Mouse (Mus musculus) ovary, adult 10 weeks (tissue): ENCODE data around the gene Cpz. TPM values are rescaled to one million over a fixed set of nuclear protein-coding genes. Genes with fewer than 3 reads are reported as not detected.

Experiments
- polyA plus RNA-seq: library from polyadenylated mRNA; stranded (reverse); fragments of 350-450 nt; fragmentation: Illumina TruSeq; extraction: RNeasy Lipid Tissue Mini Kit (QIAGEN cat#74804); gene quantifications from one replicate; pipeline ENCODE4 v1.2.3, GENCODE M21; 2014

Cpz gene
- polyA plus RNA-seq, result not detected

DNA sequence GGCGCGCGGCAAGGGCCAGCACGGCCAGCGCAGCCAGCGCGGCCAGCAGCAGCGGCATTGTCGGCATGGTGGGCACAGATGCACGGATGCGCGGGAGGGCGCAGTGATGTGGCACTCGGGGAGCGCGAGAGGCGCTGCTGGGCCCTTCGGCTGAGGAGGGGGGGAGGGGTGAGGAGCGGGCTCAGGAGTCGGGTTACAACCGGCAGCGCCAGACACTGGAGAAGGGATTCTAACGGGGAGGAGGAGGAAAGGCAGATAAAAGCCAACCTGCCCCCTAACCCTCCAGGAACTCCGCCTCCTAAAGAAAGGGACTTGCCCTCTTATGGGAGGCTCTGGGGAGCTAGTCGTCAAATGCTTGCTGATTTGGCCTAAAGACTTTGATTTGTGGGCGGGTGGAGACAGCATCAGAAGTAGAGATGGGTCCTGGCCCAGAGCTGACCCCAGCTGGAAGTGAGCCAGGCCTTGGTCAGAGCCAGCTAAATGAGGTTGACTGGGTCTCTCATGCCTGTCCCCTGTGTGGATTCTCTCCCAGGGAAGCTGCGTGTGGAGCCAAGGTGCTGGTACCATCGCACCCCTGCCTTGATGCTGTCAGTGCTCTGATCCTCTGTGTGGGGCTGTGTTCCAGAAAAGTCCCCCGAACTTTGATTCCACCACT lies at the start of gene Cpz:
TSS of gene Cpz (minus strand) at position 230 of the 655 bp plus-strand sequence.

DNA sequence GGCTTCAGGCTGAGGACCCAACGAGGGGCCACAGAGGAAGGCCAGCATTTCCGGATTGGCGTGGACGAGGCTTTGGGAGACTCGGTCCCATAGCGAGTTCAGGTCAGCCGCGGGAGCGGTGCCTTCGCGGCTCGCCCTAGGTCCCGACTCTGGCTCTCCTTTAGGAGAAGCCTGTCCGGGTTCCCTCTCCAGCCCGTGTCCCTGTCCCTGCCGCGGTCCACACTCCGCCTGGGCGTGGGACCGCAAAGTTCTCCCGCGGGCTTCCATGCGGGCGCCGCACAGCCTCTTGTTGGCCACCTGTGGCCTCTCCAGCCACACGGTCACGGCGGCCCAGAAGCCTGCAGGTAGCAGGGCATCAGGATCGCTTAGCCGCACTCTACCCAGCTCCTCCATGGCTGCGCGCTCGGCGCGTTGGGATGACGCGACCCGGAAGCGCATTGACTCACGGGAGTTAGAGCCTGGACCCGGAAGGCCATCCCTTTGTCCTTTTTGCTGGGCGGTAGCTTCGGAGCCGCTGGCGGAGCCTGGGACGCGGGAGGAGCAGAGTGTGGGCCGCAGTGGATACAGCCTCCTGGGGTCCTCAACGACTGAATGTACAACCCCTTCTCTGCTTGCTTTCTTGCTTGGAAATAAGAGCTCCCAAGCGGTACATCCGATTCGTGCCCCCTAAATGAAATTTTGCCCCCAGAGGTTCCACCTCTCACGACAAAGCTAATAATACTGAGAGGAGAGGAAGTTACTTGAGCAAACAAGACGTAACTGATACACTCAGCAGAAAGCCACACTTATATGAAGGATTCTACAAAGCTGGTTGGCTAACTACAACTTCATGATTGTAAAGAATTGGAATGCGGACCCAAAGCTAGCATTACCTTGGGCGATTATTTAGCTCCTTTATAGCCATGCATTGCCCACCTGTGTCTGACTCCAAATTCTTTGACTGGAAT lies 49.4 kb upstream of the Cpz start, which contains the start of gene Trmt44:
TSS of gene Trmt44 (minus strand) at position 418 of the 947 bp plus-strand sequence.

Other genes with a start within 250 kb of the Cpz start
- gene Adra2c, start 247.4 kb downstream of the Cpz start, polyA plus RNA-seq, result not detected
- not detected for gene Hmx1, start 136.6 kb downstream of the Cpz start, polyA plus RNA-seq
- 1.8 TPM for gene Trmt44, start 49.4 kb upstream of the Cpz start, polyA plus RNA-seq
- gene Acox3, start 57.3 kb upstream of the Cpz start, polyA plus RNA-seq, result 6.5 TPM
- gene Htra3, start 154.1 kb upstream of the Cpz start, polyA plus RNA-seq, result 1.7 TPM
- 0.23 TPM for gene Sh3tc1, start 214.3 kb upstream of the Cpz start, polyA plus RNA-seq
- 0.20 TPM for gene Ablim2, start 232.2 kb upstream of the Cpz start, polyA plus RNA-seq